Mouse (Mus musculus) E14TG2a.4 (cell line): ENCODE measurements at regions not wholly inside any gene's neighbourhood (a gene's known extent, or its start where the extent isn't known, plus 50 kb on each side); places are given as distances from the start of the nearest gene placed in this dataset.

ENCODE experiments used
- CTCF ChIP-seq: conservative IDR thresholded peaks from 2 replicates; pipeline ENCODE4 v1.5.1; 2014; ENCODE audit warnings: low read length
- NANOG ChIP-seq: IDR thresholded peaks from 2 replicates; pipeline ENCODE4 v1.6.1; 2014; ENCODE audit warnings: borderline replicate concordance, low read length, mixed read lengths
- POU5F1 ChIP-seq: IDR thresholded peaks from 2 replicates; pipeline ENCODE4 v1.6.1; 2014; ENCODE audit warnings: low read length, borderline replicate concordance

DNA sequence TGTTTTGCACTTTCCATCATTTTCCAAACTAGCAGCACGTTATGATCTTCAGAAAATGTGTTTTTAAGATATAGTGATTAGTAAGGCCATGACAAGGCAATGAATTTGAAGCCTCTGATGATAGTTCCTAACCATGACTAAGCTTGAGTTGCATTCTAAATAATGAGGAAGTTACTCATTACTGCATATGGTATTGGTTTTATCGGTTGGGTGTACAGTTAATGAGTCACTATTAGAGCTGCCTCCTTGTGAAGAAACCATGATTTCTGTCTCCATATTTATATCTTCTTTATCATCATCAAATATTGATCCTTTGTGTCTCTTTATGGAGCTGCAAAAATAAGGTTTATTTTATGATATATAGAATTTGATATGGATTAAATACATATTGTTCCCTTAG lies 4763.5 kb upstream of the Gm7489 start:
- TF ChIP-seq CTCF = no peak
- no peak for TF ChIP-seq NANOG
- TF ChIP-seq POU5F1 = no peak
